Mouse (Mus musculus) frontal cortex, postnatal 25 days (tissue): ENCODE data around the gene Psmg4.

ENCODE experiments used
- DNase-seq, 2 experiments: peaks; one replicate each; pipeline ENCODE4 v3.0.0; 2022; ENCODE audit warnings: low spot score in 2 of 2

The Psmg4 gene

GRCm38 (mm10) chr13:34162491-34163303 is at the start of gene Psmg4:
TSS of gene Psmg4 (plus strand) at chr13:34162964.
- DNase-seq, result peak; percentile 85 to 89

- DNase-seq, result no peak
These were observed 49.7 kb upstream of the Psmg4 start for GRCm38 (mm10) chr13:34113086-34113485.

GRCm38 (mm10) chr13:34114654-34115053 is 48.1 kb upstream of the Psmg4 start:
- no peak for DNase-seq

GRCm38 (mm10) chr13:34116508-34116907 is 46.3 kb upstream of the Psmg4 start:
- DNase-seq, result no peak

GRCm38 (mm10) chr13:34118816-34119215 is 43.9 kb upstream of the Psmg4 start:
- no peak for DNase-seq

- DNase-seq, result no peak
These were observed 43.4 kb upstream of the Psmg4 start for GRCm38 (mm10) chr13:34119406-34119805.

GRCm38 (mm10) chr13:34120536-34120935 is 42.2 kb upstream of the Psmg4 start:
- DNase-seq, result no peak

- DNase-seq, result no peak
These were observed 37.1 kb upstream of the Psmg4 start for GRCm38 (mm10) chr13:34125711-34126110.

GRCm38 (mm10) chr13:34128276-34129114 is 34.3 kb upstream of the Psmg4 start:
- no peak for DNase-seq

GRCm38 (mm10) chr13:34129485-34130225 is 33.1 kb upstream of the Psmg4 start:
- peak; percentile 47 to 51 for DNase-seq

GRCm38 (mm10) chr13:34130226-34130731 is 32.5 kb upstream of the Psmg4 start, which contains the start of gene Tubb2b:
TSS of gene Tubb2b (minus strand) at chr13:34130466.
- peak in 1 of 2 experiments; percentile 61 for DNase-seq

GRCm38 (mm10) chr13:34131011-34131707 is 31.6 kb upstream of the Psmg4 start:
- peak in 1 of 2 experiments; percentile 39 for DNase-seq

- peak in 1 of 2 experiments; percentile 53 for DNase-seq
These were observed 31.1 kb upstream of the Psmg4 start for GRCm38 (mm10) chr13:34131708-34132060.

GRCm38 (mm10) chr13:34132299-34132698 is 30.5 kb upstream of the Psmg4 start:
- DNase-seq, result no peak

GRCm38 (mm10) chr13:34132875-34133274 is 29.9 kb upstream of the Psmg4 start:
- DNase-seq, result no peak

GRCm38 (mm10) chr13:34133326-34134071 is 29.3 kb upstream of the Psmg4 start:
- no peak for DNase-seq

- peak in 1 of 2 experiments; percentile 46 for DNase-seq
These were observed 28.5 kb upstream of the Psmg4 start for GRCm38 (mm10) chr13:34134276-34134675.

- DNase-seq, result peak in 1 of 2 experiments; percentile 34
These were observed 26.2 kb upstream of the Psmg4 start for GRCm38 (mm10) chr13:34136605-34137004.

GRCm38 (mm10) chr13:34143389-34143788 is 19.4 kb upstream of the Psmg4 start:
- DNase-seq, result no peak

GRCm38 (mm10) chr13:34146916-34147315 is 15.8 kb upstream of the Psmg4 start:
- no peak for DNase-seq
